Mouse (Mus musculus): Measurements from ENCODE around the gene Tinagl1.
A peak's percentile ranks its signal among the peaks of the same experiment; 100 is the strongest.

The Tinagl1 gene

DNA sequence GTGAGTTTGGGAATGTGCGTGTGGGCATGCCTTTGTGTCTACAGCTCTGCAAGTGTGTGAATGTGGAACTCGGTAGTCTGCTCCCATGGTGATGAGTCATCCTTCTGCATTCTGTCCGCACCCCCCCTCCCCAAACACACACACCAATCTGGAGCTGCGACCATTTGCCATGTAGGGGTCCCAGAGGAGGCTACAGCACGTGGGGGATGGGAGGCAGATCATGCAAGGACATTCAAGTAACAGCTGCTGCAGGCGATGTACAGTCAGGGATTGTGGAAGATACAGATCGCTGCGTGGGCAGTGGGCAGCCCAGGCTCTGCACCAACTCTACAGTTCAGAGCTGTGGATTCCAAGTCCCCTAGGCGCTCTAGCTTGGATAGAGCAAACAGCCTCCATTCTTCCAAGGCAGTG lies 33.9 kb downstream of the Tinagl1 start:
- no peak for DNase-seq (ENCODE audit: low spot score)

GRCm38 (mm10) chr4:130139214-130139492 lies 35.8 kb downstream of the Tinagl1 start, which contains the start of gene Hcrtr1:
TSS of gene Hcrtr1 (minus strand) at chr4:130139359.
- DNase-seq (ENCODE audit: low spot score): no peak

GRCm38 (mm10) chr4:130138441-130139213 lies 36.3 kb downstream of the Tinagl1 start:
- peak; percentile 68 for DNase-seq (ENCODE audit: low spot score)

DNA sequence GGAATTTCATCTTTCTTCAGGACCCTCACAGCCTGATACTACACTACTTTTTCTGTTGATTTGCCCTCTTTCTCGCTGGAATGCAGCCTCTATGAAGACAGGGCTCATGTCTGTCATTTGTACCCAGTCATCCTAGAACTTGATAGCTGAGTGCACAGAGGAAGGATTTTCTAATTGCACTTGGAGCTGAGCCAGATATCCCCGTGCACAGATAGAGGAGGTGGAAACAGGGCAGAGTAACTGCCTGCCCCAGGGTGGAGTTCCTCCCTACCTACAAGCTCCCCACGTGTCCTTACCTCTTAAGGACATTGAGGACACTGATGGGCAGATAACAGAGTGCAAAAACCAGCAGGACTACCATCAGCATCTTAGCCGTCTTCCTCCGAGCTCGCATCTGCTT lies 41.5 kb downstream of the Tinagl1 start:
- DNase-seq (ENCODE audit: low spot score): no peak

DNA sequence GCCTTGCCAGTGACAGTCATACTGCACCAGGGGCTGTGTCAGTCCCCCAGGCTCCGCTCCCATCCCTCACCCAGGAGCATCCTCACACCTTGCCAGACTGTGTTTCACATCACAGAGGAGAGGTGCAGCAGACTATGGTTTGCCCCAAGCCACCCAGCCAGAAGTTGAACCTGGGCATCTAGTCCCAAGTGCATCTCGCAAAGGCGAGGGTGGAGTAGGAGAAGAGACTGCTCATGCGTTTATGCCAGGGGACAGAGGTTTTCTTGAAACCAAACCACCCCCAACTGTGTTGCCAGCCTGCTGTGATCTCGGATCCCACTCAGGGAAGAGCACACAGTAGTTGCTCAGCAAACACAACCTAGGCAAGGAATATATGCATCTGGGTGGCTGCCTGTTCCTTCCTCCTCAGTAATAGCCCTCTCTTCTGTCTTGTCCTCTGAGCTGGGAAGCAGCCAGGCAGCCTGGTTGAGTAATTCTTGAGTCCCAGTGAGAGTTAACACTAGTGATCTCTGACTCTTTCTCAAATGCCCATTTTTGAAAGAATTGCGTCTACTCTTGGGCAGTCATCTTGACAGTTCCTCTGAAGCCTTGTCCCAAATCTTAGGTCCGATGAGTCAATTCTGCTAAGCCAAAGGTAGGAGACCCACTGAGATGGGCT lies 43.3 kb downstream of the Tinagl1 start:
- DNase-seq (ENCODE audit: low spot score): no peak

DNA sequence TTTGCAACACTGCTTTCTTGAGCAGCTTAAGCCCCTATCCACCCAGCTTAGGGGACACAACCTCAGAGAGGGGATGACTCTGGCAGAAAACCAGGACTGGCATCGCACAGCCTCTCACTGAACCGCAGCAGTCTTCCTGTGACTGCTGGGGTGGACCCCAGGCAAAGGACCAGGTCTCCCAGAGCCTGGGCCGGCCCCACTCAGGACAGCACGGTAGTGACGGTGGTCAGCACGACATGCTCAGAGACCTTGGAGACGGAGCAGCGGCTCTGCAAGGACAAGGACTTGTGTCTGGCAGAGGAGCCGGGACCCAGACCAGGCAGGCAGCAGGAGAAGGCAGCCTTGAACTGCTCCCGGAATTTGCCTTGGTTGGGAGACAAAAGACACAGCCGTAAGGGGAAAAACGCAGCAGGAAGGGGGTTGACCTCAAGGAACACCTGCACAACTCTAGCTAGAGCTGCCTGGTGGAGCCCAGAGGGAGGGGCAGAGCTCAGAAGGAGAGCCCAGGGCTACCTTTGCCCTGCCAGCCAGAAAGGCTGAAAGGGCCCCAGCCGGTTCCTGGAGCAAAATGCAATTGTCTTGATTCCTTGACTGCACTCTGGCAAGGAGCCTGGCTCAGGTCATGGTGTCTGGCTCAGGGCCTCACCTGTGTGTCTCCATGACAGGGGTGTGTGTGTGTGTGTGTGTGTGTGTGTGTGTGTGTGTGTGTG lies 44.1 kb downstream of the Tinagl1 start:
- DNase-seq (ENCODE audit: low spot score): no peak

- no peak for DNase-seq (ENCODE audit: low spot score)
These were observed 44.8 kb downstream of the Tinagl1 start for GRCm38 (mm10) chr4:130130082-130130481.

DNA sequence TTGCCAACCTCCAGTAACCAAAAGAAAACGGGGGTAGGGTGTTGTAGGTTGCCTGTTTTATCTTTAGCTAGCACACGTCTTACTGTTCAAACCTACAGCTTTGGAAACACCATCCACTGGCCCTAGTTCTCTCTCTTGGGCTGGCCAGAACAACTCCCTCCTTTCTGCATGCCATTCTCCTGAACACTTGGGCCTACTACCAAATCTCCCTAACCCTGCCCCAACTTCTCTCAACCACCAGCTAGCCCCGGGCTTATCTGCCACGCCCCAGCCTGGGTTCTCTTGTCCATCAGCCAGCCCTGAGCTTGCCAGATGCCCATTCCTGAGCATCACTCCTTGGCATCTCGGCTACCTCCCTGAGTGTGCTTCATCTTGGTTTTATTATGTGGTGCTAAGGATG lies 46.0 kb downstream of the Tinagl1 start:
- DNase-seq (ENCODE audit: low spot score): no peak

GRCm38 (mm10) chr4:130125935-130126334 lies 49.0 kb downstream of the Tinagl1 start:
- DNase-seq (ENCODE audit: low spot score): no peak

DNA sequence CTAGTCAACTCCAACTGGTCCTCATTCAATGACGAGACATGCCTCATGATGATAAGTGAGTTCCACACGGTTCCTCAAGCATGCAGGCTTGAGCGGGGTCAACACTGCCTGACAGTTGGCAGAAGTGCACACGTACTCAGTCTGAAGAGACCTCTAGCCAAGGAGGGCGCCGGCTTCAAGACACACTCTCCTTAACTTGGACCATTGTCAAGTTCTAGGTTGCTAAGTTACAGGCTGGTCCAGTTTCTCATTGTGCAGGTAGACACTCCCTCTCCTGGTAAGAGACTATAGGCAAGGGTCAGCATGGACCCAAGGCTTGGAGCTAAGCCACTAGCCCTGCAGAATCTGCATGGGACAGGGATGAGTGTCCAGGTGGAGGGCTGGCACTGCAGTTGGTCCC lies 49.8 kb downstream of the Tinagl1 start:
- no peak for DNase-seq (ENCODE audit: low spot score)

GRCm38 (mm10) chr4:130124110-130124509 lies 50.8 kb downstream of the Tinagl1 start:
- DNase-seq (ENCODE audit: low spot score): no peak

- no peak for DNase-seq (ENCODE audit: low spot score)
These were observed 51.9 kb downstream of the Tinagl1 start for GRCm38 (mm10) chr4:130123020-130123419.

DNA sequence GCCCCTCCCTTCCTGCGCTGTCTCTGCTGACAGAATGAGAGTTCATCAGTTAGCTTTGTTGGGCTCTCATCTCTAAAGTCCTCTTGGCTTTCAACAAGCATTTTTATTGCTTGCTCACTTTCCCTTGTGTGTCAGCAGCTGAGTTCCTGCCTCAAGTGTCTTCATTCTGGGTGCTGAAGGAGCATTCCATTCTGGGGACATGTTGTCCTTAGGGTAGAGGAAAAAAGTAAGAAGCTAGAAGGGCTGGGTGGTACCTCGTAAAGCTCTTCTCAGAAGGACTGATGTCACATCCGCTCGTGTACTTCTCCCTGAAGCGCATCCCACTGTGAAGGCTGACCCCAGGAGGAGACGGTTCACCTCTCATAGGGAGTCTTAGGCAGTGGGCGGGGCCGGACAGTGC lies 53.4 kb downstream of the Tinagl1 start:
- no peak for DNase-seq (ENCODE audit: low spot score)

GRCm38 (mm10) chr4:130120752-130121151 lies 54.2 kb downstream of the Tinagl1 start:
- DNase-seq (ENCODE audit: low spot score): no peak

All from yolk sac, embryonic 10.5 days (tissue).